Mouse (Mus musculus) embryonic fibroblast, embryonic 13.5 days (primary cell): ENCODE measurements around the gene Cox11. TPM values are rescaled to one million over a fixed set of nuclear protein-coding genes. Genes with fewer than 3 reads are reported as not detected.

Source experiments
- H3K27ac ChIP-seq: 2 replicates; pipeline ENCODE4 v1.5.1; 2012; ENCODE audit warnings: low read length, control low read depth, inconsistent platforms; ENCODE audit not compliant: insufficient read depth
- H3K4me1 ChIP-seq: 2 replicates; pipeline ENCODE4 v1.6.1; 2011; ENCODE audit warnings: low read length; ENCODE audit not compliant: control insufficient read depth, insufficient read depth
- H3K4me3 ChIP-seq: 2 replicates; pipeline ENCODE4 v1.5.1; 2011; ENCODE audit warnings: mild to moderate bottlenecking, control low read depth, low read length; ENCODE audit not compliant: insufficient read depth
- CTCF ChIP-seq: IDR thresholded peaks from 2 replicates; pipeline ENCODE4 v1.5.1; 2011; ENCODE audit warnings: mild to moderate bottlenecking, control low read depth, low read length, moderate library complexity, borderline replicate concordance; ENCODE audit not compliant: insufficient read depth
- POLR2A ChIP-seq: IDR thresholded peaks from 2 replicates; pipeline ENCODE4 v1.6.1; 2011; ENCODE audit warnings: low read depth, mild to moderate bottlenecking, control low read depth, low read length, moderate library complexity
- polyA plus RNA-seq: library from polyadenylated mRNA; stranded (reverse); fragments of >200 nt; gene quantifications from 2 replicates; pipeline ENCODE4 v1.2.4, GENCODE M21; 2011; ENCODE audit warnings: low read depth; ENCODE audit not compliant: missing spikeins, insufficient read length

The Cox11 gene
- polyA plus RNA-seq, 1 experiment, result 18.6 TPM

- TF ChIP-seq CTCF (no peak), POLR2A (no peak)
- Histone ChIP-seq H3K27ac (no peak overlapping the region), H3K4me1 (no peaks in the 10 kb centered on the region), H3K4me3 (no peak overlapping the region)
These were observed 12.8 kb upstream of the Cox11 start for GRCm38 (mm10) chr11:90625174-90625573.

DNA sequence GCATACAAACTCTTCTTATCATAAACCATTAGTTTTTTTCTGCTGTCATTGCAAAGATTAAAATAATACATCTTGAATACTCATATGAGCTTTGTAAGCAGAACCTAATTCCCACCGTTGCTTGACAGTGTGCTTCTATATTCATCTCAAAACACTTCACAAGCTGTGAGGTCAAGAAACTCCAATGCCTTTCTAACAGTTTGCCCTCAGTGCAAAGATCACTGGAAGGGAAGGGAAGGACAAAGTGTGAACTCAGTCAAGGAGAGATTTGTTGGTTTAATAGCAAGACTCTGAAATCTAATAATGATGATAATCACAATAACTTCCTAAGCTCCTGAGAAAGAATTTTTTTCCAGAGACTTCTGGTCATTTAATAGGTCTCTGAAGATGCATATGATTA lies 10.2 kb upstream of the Cox11 start:
- H3K4me3 ChIP-seq, result no peak overlapping the region
- TF ChIP-seq POLR2A (no peak), CTCF (no peak)
- H3K4me1 ChIP-seq, result no peaks in the 10 kb centered on the region
- H3K27ac ChIP-seq, result no peak overlapping the region

DNA sequence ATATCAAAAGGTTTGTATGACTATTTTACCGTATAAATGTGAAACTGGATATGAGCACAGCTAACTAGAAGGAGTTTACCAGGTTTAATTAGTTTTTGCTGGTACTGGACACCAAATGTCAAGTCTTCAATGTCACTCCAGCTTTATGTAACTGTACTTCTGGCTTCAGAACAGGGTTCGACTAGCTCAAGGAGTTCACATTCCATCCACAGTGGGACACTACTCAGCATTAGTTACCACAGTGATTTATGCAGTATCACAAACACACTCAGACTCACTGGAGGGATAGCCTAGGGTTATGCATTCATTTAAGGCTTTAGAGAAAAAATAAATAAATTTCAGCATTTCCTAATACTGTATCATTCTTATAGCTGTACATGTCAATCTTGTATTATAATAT lies 5.5 kb upstream of the Cox11 start:
- Histone ChIP-seq H3K4me1 (no peaks in the 10 kb centered on the region), H3K4me3 (no peak overlapping the region), H3K27ac (no peak overlapping the region)
- TF ChIP-seq POLR2A (no peak), CTCF (no peak)

DNA sequence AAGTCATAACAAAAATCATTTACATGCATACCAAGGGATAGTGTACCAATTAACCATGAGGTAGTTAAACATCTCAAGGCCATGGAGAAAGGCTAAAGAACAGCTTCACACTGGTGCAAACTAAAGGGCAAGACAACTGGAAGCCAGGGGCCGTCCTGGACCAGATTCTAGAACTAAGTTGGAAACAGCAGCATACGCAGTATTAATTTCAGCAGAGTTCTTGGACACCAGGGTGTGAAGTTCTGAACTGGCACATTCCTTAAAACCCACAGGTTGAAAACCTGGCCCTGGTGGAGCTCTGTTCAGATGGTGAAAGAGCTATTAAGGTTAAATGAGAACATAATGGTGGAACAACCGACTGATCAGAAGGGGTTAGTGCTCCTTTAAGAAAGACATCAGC lies 3.3 kb upstream of the Cox11 start:
- H3K4me1 ChIP-seq, result no peaks in the 10 kb centered on the region; the same call in 1 of the 2 replicates
- no peak overlapping the region for H3K27ac ChIP-seq
- no peak for TF ChIP-seq CTCF
- TF ChIP-seq POLR2A, result no peak
- no peak overlapping the region for H3K4me3 ChIP-seq

- Histone ChIP-seq H3K27ac (peak overlapping the region; percentile 42), H3K4me1 (no peaks in the 10 kb centered on the region; the same call in 1 of the 2 replicates), H3K4me3 (peak overlapping the region; percentile 74)
- TF ChIP-seq POLR2A (no peak), CTCF (no peak)
These were observed 398 bp downstream of the Cox11 start for GRCm38 (mm10) chr11:90638312-90638830.

- Histone ChIP-seq H3K4me1 (peaks cover 3% of the 10 kb centered on the region; the same call in 1 of the 2 replicates), H3K4me3 (no peak overlapping the region), H3K27ac (peak overlapping the region; percentile 74; the same call in 1 of the 2 replicates)
- no peak for TF ChIP-seq CTCF
- TF ChIP-seq POLR2A, result no peak
These were observed 11.8 kb downstream of the Cox11 start for GRCm38 (mm10) chr11:90649777-90650176.

DNA sequence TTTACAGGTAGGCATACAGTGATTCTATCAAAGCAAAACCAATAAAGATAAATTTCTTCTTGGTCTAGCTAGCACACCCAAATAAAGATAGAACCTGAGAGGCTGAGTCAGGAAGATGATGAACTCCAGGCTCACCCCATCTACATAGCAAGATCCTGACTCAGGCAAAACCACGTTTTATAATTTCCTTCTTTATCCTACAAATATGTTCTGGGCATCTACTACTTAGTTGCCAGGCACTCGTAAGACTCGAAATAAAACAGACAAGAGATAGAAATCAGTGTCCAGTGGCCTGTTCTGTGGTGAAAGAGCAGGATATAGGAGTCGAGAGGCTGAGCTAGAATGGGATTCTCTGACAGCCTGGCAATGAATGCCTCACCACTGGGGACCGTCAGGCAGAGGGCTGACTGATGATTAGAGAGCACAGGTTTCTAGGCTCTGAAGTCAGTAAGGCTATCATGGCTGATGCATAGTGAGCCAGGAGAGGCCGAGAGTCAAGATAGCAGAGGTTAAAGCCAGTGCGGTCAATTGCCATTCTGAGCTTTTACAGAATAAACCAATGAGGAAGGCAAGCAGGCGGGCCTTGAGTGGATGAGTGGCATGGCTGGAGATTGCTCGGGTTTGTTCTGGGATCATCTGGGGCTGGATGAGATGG lies 12.4 kb downstream of the Cox11 start:
- peak overlapping the region; percentile 74 for H3K27ac ChIP-seq
- peaks cover 3% of the 10 kb centered on the region; the same call in 1 of the 2 replicates for H3K4me1 ChIP-seq
- TF ChIP-seq CTCF (no peak), POLR2A (no peak)
- H3K4me3 ChIP-seq, result no peak overlapping the region

DNA sequence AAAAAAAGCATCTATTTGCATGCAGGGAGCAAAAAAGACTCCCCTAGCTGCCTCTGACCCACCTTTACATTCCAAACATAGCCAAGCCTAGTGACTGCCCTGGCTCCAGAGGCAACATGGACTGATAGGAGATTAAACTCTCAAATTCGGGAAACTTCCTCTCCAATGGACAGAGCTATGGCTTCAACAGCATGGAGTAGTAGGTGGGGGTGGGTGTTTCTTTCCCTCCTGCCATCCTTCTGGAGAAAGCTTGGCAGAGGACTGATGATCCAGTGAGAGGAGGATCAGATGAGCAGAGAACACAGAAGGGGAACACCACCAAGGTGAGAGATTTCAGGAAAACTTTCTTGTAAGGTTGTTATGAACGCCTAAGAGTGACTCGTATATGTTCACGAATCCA lies 14.6 kb downstream of the Cox11 start:
- TF ChIP-seq POLR2A (no peak), CTCF (no peak)
- Histone ChIP-seq H3K4me1 (peaks cover 3% of the 10 kb centered on the region; the same call in 1 of the 2 replicates), H3K27ac (no peak overlapping the region), H3K4me3 (no peak overlapping the region)

GRCm38 (mm10) chr11:90657527-90657926 lies 19.6 kb downstream of the Cox11 start:
- no peak overlapping the region for H3K27ac ChIP-seq
- peaks cover 4% of the 10 kb centered on the region for H3K4me1 ChIP-seq
- TF ChIP-seq CTCF, result no peak
- no peak for TF ChIP-seq POLR2A
- H3K4me3 ChIP-seq, result no peak overlapping the region

DNA sequence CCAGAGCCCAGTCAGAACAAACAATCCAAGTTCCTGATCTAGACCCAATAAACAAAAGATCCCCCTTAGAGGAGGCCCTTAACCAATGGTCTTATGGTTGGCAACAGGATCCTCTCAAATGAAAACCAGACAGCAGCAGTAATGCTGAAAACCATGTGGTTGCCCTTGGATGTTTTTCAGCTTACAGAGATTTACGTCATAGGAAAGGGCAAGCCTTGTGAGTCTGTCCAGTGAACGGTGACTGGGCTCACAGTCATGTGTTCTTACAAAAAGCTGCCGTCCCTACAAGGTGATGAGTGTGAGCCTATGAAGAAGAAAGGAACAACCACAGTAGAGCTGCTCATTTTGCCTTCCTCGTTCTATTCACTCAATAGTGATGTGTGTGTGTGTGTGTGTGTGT lies 22.7 kb downstream of the Cox11 start:
- TF ChIP-seq POLR2A (0 out of 2 replicates have a peak, but pooled peaks have one; percentile 17), CTCF (no peak)
- no peak overlapping the region for H3K4me3 ChIP-seq
- H3K27ac ChIP-seq, result peak overlapping the region; percentile 97
- peaks cover 7% of the 10 kb centered on the region for H3K4me1 ChIP-seq

DNA sequence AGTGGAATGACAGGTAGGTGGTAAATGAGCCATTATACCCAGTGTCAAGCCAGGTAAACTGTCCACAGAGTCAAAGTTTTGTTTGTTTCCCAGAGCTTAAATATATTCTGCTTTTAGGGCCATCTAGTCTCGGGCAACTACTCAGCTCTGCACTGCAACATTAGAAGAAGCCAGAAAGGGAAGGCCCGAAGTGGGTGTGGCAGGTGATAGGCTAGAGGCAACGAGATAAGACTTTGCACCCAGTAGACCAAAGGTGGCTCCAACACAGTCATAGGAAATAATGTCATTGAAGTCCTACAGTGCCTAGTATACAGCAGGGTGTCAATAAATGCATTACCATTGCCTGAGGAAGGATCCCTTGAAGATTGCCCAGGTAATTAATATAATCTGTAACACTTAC lies 25.1 kb downstream of the Cox11 start:
- H3K27ac ChIP-seq, result no peak overlapping the region
- H3K4me1 ChIP-seq, result peaks cover 15% of the 10 kb centered on the region
- H3K4me3 ChIP-seq, result no peak overlapping the region
- TF ChIP-seq CTCF (no peak), POLR2A (no peak)
